Mouse (Mus musculus) erythroblast, embryonic 14.5 days (primary cell): ENCODE data around the gene Fmnl1. TPM values are rescaled to one million over a fixed set of nuclear protein-coding genes. Genes with fewer than 3 reads are reported as not detected.

ENCODE experiments used
- H3K27me3 ChIP-seq: 2 replicates; pipeline ENCODE4 v1.6.1; 2012; ENCODE audit warnings: inconsistent platforms; ENCODE audit not compliant: control insufficient read depth
- H3K36me3 ChIP-seq: 2 replicates; pipeline ENCODE4 v1.6.1; 2012; ENCODE audit warnings: mild to moderate bottlenecking, inconsistent platforms; ENCODE audit not compliant: control insufficient read depth
- H3K4me1 ChIP-seq: 2 replicates; pipeline ENCODE4 v1.6.1; 2012; ENCODE audit warnings: inconsistent platforms; ENCODE audit not compliant: control insufficient read depth
- H3K4me3 ChIP-seq: replicated peaks from 2 replicates; pipeline ENCODE3; 2012; ENCODE audit warnings: moderate library complexity, mild to moderate bottlenecking, inconsistent platforms
- H3K9me3 ChIP-seq: 2 replicates; pipeline ENCODE4 v1.6.1; 2012; ENCODE audit warnings: low read length, inconsistent platforms, mixed read lengths; ENCODE audit not compliant: control insufficient read depth
- GATA1 ChIP-seq: IDR thresholded peaks from 2 replicates; pipeline ENCODE4 v1.6.1; 2012; ENCODE audit warnings: low read length, inconsistent platforms, mixed read lengths
- TAL1 ChIP-seq: IDR thresholded peaks from 3 replicates; pipeline ENCODE4 v1.6.1; 2012; ENCODE audit warnings: low read length, inconsistent platforms, mixed read lengths
- polyA plus RNA-seq: library from polyadenylated mRNA; stranded (reverse); fragments of >175 nt; gene quantifications from 2 replicates; pipeline ENCODE4 v1.2.3, GENCODE M21; 2012

The Fmnl1 gene
- polyA plus RNA-seq, 1 experiment = 0.20 TPM

DNA sequence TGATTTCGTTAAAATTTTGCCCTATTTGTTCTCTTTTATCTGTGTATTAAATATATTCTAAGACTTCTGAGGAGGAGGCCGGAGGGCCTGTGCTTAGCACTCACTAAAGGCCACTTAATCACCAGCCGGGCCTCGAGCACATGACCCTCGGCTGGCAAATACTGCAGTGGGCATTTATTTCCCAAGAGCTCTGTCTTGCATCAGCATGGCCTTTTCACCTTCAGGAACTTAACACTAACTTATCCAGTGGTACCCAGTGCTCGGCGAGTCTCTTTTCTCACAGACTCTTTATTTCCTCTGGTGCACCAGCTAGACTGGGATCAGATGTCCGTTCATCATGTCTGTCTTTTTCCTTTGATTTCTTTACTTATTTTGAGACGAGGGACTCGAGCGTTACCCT, 10.2 kb upstream of the Fmnl1 start:
- Histone ChIP-seq H3K4me1 (peaks cover 21% of the 10 kb centered on the region), H3K27me3 (no peaks in the 10 kb centered on the region), H3K4me3 (no peak overlapping the region), H3K36me3 (no peaks in the 10 kb centered on the region), H3K9me3 (no peaks in the 10 kb centered on the region)
- TF ChIP-seq TAL1 (no peak), GATA1 (no peak)

DNA sequence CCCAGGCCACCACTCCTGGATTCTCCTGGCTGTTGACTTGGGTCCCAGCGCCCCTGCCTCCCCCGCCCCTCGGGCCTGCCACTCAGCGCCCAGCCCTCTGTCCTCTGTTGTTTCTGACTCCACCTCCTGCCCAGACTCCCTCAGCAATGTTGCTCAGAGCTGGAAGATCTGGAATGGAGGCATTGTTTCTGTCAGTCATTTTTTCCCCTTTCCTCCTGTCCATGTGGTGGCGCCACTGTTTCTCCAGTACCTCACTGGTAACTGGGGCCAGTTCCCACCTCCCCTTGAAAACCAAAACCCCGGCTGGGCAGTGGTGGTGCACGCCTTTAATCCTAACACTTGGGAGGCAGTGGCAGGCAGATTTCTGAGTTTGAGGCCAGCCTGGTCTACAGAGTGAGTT, 9.5 kb upstream of the Fmnl1 start:
- peaks cover 4% of the 10 kb centered on the region for H3K27me3 ChIP-seq

GRCm38 (mm10) chr11:103162132-103162531, 8.8 kb upstream of the Fmnl1 start:
- H3K9me3 ChIP-seq = peaks cover 5% of the 10 kb centered on the region
- H3K4me3 ChIP-seq = no peak overlapping the region
- TF ChIP-seq TAL1 (no peak), GATA1 (no peak)
- H3K27me3 ChIP-seq = peaks cover 4% of the 10 kb centered on the region
- peaks cover 21% of the 10 kb centered on the region for H3K4me1 ChIP-seq
- H3K36me3 ChIP-seq = no peaks in the 10 kb centered on the region

More for the DNA sequence above, 9.5 kb upstream of the Fmnl1 start:
- peaks cover 5% of the 10 kb centered on the region for H3K9me3 ChIP-seq
- no peak overlapping the region for H3K4me3 ChIP-seq
- peaks cover 21% of the 10 kb centered on the region for H3K4me1 ChIP-seq
- no peak for TF ChIP-seq TAL1
- TF ChIP-seq GATA1 = no peak
- H3K36me3 ChIP-seq = no peaks in the 10 kb centered on the region

- TF ChIP-seq GATA1 (no peak), TAL1 (no peak)
- peaks cover 10% of the 10 kb centered on the region for H3K4me1 ChIP-seq
- no peaks in the 10 kb centered on the region for H3K36me3 ChIP-seq
- H3K4me3 ChIP-seq = no peak overlapping the region
- H3K27me3 ChIP-seq = peaks cover 14% of the 10 kb centered on the region
- H3K9me3 ChIP-seq = peaks cover 5% of the 10 kb centered on the region
These were observed 6.5 kb upstream of the Fmnl1 start for GRCm38 (mm10) chr11:103164391-103164790.

GRCm38 (mm10) chr11:103168690-103169390, 2.1 kb upstream of the Fmnl1 start:
- H3K27me3 ChIP-seq = peaks cover 48% of the 10 kb centered on the region
- H3K4me1 ChIP-seq = peaks cover 10% of the 10 kb centered on the region
- no peak overlapping the region for H3K4me3 ChIP-seq
- peaks cover 5% of the 10 kb centered on the region for H3K9me3 ChIP-seq
- no peaks in the 10 kb centered on the region for H3K36me3 ChIP-seq
- TF ChIP-seq TAL1 (no peak), GATA1 (no peak)

GRCm38 (mm10) chr11:103169664-103170063, 1.2 kb upstream of the Fmnl1 start:
- no peaks in the 10 kb centered on the region for H3K36me3 ChIP-seq

GRCm38 (mm10) chr11:103170111-103170493, 805 bp upstream of the Fmnl1 start:
- peaks cover 48% of the 10 kb centered on the region for H3K27me3 ChIP-seq
- no peaks in the 10 kb centered on the region for H3K36me3 ChIP-seq
- H3K4me3 ChIP-seq = no peak overlapping the region
- TF ChIP-seq GATA1 (no peak), TAL1 (no peak)
- peaks cover 5% of the 10 kb centered on the region for H3K9me3 ChIP-seq
- peaks cover 15% of the 10 kb centered on the region for H3K4me1 ChIP-seq

More at GRCm38 (mm10) chr11:103169664-103170063, 1.2 kb upstream of the Fmnl1 start:
- H3K9me3 ChIP-seq = peaks cover 5% of the 10 kb centered on the region
- H3K4me3 ChIP-seq = no peak overlapping the region
- H3K27me3 ChIP-seq = peaks cover 48% of the 10 kb centered on the region
- peaks cover 12% of the 10 kb centered on the region for H3K4me1 ChIP-seq
- TF ChIP-seq TAL1 (no peak), GATA1 (no peak)

DNA sequence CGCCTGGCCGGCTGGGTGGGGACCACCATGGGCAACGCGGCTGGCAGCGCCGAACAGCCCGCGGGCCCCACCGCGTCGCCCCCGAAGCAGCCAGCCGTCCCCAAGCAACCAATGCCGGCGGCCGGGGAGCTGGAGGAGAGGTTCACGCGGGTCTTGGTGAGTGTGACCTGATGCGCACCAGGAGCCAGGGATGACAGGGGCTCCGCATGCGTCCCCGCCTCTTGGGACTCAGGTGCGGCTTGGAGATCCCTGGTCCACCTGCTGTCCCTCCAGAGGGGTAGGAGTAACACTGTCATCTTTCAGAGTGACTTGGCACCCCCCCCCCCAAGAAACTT, 346 bp downstream of the Fmnl1 start:
- Histone ChIP-seq H3K36me3 (no peaks in the 10 kb centered on the region), H3K9me3 (no peaks in the 10 kb centered on the region; the same call in 1 of the 2 replicates), H3K4me3 (peak overlapping the region; percentile 16), H3K27me3 (peaks cover 44% of the 10 kb centered on the region), H3K4me1 (peaks cover 16% of the 10 kb centered on the region)
- TF ChIP-seq GATA1 (no peak), TAL1 (no peak)

GRCm38 (mm10) chr11:103171703-103172391, 940 bp downstream of the Fmnl1 start:
- Histone ChIP-seq H3K4me3 (no peak overlapping the region), H3K36me3 (no peaks in the 10 kb centered on the region), H3K9me3 (no peaks in the 10 kb centered on the region), H3K27me3 (peaks cover 44% of the 10 kb centered on the region), H3K4me1 (peaks cover 16% of the 10 kb centered on the region)
- no peak for TF ChIP-seq GATA1
- no peak for TF ChIP-seq TAL1
